Mouse (Mus musculus) neural tube, embryonic 10.5 days (tissue): Measurements from ENCODE around the gene Ttll3.

Experiments used
- DNase-seq: peaks from one replicate; pipeline ENCODE4 v3.0.0-alpha.2; 2017; ENCODE audit warnings: low spot score; ENCODE audit errors: extremely low spot score

Gene Ttll3

GRCm38 (mm10) chr6:113388960-113389359 lies at the start of gene Ttll3:
Gene Ttll3, plus strand, starts transcription at chr6:113389260.
- DNase-seq = no peak

GRCm38 (mm10) chr6:113341574-113341973 lies 47.5 kb upstream of the Ttll3 start:
- no peak for DNase-seq

GRCm38 (mm10) chr6:113342297-113342696 lies 46.8 kb upstream of the Ttll3 start:
- DNase-seq = no peak

DNA sequence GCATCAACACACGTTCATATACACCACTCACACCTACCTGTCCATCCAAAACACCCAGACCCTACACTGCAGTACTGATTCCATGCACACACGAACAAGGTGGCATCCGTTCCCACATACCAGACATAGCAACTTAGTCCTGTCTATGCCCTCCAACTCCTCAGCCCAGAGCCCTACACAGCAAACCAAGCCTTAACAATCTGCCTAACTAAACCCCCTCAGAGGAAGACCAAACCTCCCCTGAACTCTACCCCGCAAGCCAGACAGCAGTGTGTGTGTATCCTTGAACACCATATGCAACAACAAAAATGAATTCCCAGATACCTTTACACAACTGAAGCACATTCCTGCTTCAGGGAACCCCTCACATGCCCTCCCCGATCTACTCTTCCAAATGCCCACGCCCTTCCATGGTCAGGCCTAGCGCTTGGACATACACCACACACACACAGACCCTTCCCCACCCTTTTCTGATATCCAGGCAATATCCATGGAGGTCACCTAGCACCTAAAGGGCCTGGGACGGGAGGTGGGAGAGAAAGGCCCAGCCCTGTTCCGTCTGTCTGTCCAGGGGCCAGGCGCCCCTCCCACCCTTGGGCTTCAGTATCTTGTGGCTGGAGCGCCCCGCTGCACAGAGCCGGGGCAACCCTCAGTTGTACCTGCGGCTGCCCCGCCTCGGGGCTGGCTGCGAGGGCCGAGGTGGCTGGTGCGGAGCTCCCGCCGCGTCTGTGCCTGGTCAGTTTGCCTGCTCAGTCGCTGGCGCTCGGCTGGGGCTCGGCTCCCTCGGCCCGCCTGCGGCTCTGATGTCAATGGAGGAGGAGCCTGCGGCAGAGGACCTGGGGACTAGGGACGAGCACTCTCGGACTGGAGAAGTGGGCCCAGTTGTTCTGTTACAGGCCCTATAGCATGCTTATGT lies 45.6 kb upstream of the Ttll3 start, which contains the start of gene Camk1:
Gene Camk1, minus strand, starts transcription at position 808 of the 916 bp plus-strand sequence.
- DNase-seq = peak; percentile 75

DNA sequence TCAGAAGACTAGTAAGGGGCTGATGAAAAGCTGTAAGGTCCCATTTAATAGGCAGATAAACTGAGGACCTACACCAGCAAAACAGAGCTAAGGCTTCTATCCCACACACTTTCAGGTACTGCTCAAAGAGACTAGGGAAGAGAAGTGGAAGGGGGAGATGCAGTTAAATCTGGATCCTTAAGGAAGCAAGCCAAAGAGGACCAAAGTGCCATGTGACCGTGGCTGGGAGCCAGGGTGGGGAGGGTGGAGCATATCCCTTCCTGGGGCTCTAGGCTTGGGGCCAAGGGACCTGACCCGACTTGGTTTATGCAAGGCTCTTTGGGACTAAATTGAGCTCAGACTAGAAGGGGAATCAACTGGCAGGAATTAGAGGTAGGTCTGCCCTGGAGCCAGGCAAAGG lies 44.7 kb upstream of the Ttll3 start:
- no peak for DNase-seq

- DNase-seq = no peak
Measured at GRCm38 (mm10) chr6:113346897-113347296, 42.2 kb upstream of the Ttll3 start.

DNA sequence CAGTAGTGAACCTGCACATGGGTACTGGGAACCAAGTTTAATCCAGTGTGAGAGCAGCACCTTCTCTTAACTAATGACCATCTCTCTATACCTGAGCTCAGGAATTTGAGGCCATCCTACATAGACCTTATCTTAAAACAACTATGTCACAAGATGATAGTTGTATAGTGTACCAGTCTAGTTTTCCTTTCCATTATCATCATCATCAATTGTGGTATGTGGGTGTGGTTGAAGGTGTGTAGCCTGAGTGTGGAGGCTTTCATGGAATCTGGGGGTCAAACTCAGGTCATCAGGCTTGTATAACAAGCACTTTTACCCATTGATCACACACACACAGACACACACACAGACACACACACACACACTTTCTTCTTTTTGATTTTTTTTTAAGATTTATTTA lies 38.5 kb upstream of the Ttll3 start:
- DNase-seq = no peak

DNA sequence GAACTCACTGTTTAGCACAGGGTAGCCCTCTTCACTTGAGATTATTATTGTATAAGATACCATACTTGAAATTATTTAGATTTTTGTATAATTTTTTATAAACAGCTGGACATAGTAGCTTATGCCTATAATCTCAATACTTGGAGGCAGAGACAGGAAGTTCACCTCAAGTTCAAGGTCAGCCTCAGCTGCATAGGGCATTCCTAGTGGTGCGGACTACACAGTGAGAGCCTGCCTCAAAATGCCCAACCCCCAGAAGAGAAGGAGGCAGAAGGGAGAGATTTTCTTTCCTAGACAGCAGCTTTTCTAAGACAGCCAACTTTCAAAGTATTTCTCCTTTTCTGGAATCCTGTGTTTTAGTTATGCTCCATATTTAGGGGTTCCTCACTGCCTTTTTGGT lies 37.9 kb upstream of the Ttll3 start:
- DNase-seq = no peak

- no peak for DNase-seq
Measured at GRCm38 (mm10) chr6:113351653-113352052, 37.4 kb upstream of the Ttll3 start.

DNA sequence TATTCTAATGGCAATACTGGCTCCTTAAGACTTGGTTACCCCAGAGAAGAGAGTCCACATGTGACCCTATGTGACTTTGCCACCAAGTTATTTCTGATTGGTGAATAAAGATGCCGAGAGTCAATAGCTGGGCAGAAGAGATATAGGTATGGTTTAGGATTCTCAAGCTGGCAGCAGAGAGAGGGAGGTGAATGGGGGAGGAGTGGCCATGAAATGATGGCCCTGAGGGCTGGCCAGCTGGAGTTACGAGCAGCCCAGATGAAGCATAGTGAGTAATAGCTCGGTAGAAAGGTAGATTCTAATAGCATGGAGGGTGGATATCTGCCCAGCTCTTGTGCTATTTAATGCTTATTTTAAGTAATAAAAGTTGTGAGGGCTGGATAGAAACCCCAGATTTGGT lies 36.2 kb upstream of the Ttll3 start:
- no peak for DNase-seq

DNA sequence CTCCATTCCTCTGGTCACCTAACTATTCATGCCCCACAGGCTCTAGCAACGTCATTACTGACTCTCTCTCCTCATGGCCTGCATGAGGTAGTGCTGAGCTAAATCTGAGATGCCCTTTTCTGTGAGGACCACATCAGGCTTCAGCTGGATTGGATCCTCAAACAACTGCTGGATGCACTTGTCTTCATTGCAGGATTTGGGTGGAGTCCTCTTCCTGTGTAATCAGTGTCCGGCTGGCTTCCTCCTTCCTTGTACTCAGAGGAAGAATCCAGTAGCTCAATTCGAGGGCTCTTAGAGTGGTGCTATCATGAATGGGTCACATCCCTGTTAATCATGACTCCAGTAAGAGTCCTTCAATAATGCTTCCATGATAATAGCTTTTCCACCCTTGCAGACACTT lies 35.4 kb upstream of the Ttll3 start:
- DNase-seq = no peak

GRCm38 (mm10) chr6:113361476-113361875 lies 27.6 kb upstream of the Ttll3 start:
- no peak for DNase-seq

GRCm38 (mm10) chr6:113362241-113362640 lies 26.8 kb upstream of the Ttll3 start:
- DNase-seq = no peak

GRCm38 (mm10) chr6:113364518-113365135 lies 24.4 kb upstream of the Ttll3 start:
- DNase-seq = no peak

DNA sequence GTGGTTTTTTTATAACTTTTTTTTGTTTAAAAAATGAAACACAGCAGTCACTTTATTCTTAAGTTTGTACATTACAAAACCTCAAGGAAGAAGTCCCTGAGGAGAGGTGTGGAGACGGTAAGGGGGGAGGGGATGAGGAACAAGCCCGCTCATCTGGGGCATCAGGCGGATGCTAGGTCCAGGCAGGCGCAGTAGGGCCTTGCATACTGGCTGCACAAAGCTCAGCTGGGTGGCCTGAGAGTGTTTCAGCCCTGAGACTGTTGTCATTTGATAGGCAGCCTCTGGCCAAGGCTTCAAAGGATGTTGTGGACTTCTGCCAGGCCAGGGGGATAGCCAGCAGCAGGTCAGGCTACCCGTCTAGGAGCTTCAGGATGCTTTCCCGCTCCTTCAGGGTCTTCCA lies 22.4 kb upstream of the Ttll3 start:
- no peak for DNase-seq

DNA sequence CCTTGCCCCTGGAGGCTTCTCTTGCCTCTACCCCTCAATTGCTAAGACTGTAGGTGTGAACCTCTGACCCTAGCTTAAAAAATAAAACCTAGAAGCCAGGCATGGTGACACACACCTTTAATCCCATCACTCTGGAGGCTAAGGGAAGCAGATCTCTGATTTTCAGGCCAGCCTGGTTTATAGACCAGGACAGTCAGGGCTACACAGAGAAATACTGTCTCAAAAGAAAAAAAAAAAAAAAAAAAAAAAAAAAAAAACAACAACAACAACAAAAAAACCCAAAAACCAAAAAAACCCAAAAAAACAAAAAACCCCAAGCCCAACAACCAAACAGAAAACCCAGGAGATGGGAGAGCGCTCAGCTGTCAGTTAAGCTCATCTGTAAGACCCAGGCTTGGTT lies 21.5 kb upstream of the Ttll3 start:
- no peak for DNase-seq

- DNase-seq = no peak
Measured at GRCm38 (mm10) chr6:113368124-113368523, 20.9 kb upstream of the Ttll3 start.

GRCm38 (mm10) chr6:113368577-113368976 lies 20.5 kb upstream of the Ttll3 start:
- DNase-seq = no peak

- no peak for DNase-seq
Measured at GRCm38 (mm10) chr6:113370194-113370929, 18.7 kb upstream of the Ttll3 start.

DNA sequence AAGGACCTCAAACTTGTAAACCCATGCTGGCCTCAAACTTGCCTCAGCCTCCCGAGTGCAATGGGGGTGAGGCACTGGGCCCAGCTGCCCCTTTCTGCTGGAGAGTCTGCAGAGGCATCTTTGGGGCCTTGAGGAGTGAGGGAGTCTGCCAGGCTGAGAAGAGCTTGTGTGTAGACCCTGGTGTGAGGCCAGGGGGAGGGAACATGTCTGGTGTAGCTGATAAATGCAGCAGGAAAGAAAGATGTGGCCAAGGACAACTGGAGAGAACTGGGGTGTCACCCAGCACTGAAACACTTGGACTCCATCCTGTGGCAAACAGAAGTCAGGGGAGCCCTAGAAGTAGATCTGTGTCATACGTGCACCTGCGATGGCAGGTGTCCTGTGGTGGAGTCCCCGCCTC lies 15.6 kb upstream of the Ttll3 start:
- no peak for DNase-seq

DNA sequence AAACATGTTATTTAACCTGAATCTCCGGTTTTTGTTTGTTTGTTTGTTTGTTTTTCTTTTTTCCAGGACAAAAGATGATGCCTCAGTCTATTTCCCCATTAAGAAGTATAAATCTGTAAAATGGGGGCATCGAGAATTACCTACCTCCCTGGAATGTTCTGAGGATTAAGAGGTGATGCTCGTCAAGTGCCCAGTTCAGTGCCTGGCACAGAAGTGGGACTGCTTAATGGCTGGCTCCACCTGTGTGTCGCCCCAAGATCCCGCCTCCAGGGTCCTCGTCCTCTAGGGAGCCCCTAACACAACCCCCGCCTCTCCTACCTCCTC lies 11.9 kb upstream of the Ttll3 start:
- no peak for DNase-seq
